Mouse (Mus musculus): ENCODE results near the gene Serpinb8. TPM values are rescaled to one million over a fixed set of nuclear protein-coding genes. Genes with fewer than 3 reads are reported as not detected.

The Serpinb8 gene
- total RNA-seq, 2 experiments from 2014 or later: 3.6 to 5.2 TPM

- no peak for DNase-seq
Observed at GRCm38 (mm10) chr1:107642457-107643118, 52.8 kb downstream of the Serpinb8 start.

DNA sequence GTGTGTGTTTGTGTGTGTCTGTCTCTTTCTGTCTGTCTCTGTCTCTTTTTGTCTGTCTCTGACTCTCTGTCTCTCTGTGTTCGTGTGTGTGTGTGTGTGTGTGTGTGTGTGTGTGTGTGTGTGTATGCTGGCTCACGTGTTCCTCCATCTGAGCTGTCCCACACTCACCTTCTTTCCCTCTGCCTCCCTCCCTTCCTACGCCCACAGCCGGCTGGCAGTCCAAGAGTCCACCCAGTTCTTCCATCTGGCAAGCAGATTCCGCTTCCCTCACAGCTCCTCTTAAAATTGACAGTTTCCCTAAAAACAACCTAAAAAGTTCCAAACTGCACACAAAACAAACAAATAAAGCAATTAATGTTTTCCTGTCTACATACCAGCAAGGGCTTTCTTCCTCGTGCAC lies 55.3 kb downstream of the Serpinb8 start:
- DNase-seq: no peak

- DNase-seq: no peak
Observed at GRCm38 (mm10) chr1:107657689-107658088, 67.9 kb downstream of the Serpinb8 start.

Other genes starting within 250 kb of the Serpinb8 start
- not detected for gene Serpinb11, start 228.8 kb upstream of the Serpinb8 start, total RNA-seq (2021)
- not detected for gene Serpinb7, start 190.4 kb upstream of the Serpinb8 start, total RNA-seq (2021)
- gene Serpinb2, start 78.6 kb upstream of the Serpinb8 start, total RNA-seq (2021): not detected

All from gastrocnemius, postnatal 10 days (tissue).